Mouse (Mus musculus): ENCODE data around the gene H1foo. TPM values are rescaled to one million over a fixed set of nuclear protein-coding genes. Genes with fewer than 3 reads are reported as not detected.

Gene H1foo
- polyA plus RNA-seq, 1 experiment: not detected

GRCm38 (mm10) chr6:115994146-115994876, 49.6 kb downstream of the H1foo start:
- under 1% methylated on average over 91 of the region's 93 CpGs for WGBS
- peaks cover 31% of the 10 kb centered on the region for H3K4me1 ChIP-seq (ENCODE audit: control insufficient read depth, insufficient read depth, low read length)
- TF ChIP-seq CTCF (IDR thresholded peaks at IDR 0.05; ENCODE audit: insufficient read depth, low read length) (no peak), POLR2A (IDR thresholded peaks at IDR 0.05; ENCODE audit: borderline replicate concordance, extremely low read depth, low read depth, low read length) (no peak)
- peak overlapping the region; percentile 72 for H3K4me3 ChIP-seq (replicated peaks; ENCODE audit: extremely low read depth, low read depth, low read length)
- DNase-seq: peak; percentile 57

- WGBS: 1% methylated on average over 48 of the region's 51 CpGs
Observed at GRCm38 (mm10) chr6:115994877-115995520, 50.3 kb downstream of the H1foo start, which contains the start of gene Plxnd1. TSS of gene Plxnd1 (minus strand) at chr6:115995005.

GRCm38 (mm10) chr6:115995531-115995941, 50.8 kb downstream of the H1foo start:
- no peak overlapping the region for H3K4me3 ChIP-seq (replicated peaks; ENCODE audit: extremely low read depth, low read depth, low read length)
- TF ChIP-seq CTCF (IDR thresholded peaks at IDR 0.05; ENCODE audit: insufficient read depth, low read length) (no peak), POLR2A (IDR thresholded peaks at IDR 0.05; ENCODE audit: borderline replicate concordance, extremely low read depth, low read depth, low read length) (no peak)
- peaks cover 24% of the 10 kb centered on the region for H3K4me1 ChIP-seq (ENCODE audit: control insufficient read depth, insufficient read depth, low read length)
- no peak for DNase-seq
- 36% methylated on average over 4 of the region's 4 CpGs for WGBS

More at GRCm38 (mm10) chr6:115994877-115995520, 50.3 kb downstream of the H1foo start, which contains the start of gene Plxnd1:
- TF ChIP-seq POLR2A (IDR thresholded peaks at IDR 0.05; ENCODE audit: borderline replicate concordance, extremely low read depth, low read depth, low read length) (peak; percentile 89; the same call in 1 of the 2 replicates), CTCF (IDR thresholded peaks at IDR 0.05; ENCODE audit: insufficient read depth, low read length) (no peak)
- peak within 1 kb of the TSS; percentile 72 for H3K4me3 ChIP-seq (replicated peaks; ENCODE audit: extremely low read depth, low read depth, low read length)
- peak; percentile 97 for DNase-seq
- peaks cover 27% of the 10 kb centered on the region for H3K4me1 ChIP-seq (ENCODE audit: control insufficient read depth, insufficient read depth, low read length)

GRCm38 (mm10) chr6:115996171-115996851, 51.6 kb downstream of the H1foo start:
- Histone ChIP-seq H3K4me3 (replicated peaks; ENCODE audit: extremely low read depth, low read depth, low read length) (no peak overlapping the region), H3K4me1 (ENCODE audit: control insufficient read depth, insufficient read depth, low read length) (peaks cover 18% of the 10 kb centered on the region)
- no peak for TF ChIP-seq POLR2A (IDR thresholded peaks at IDR 0.05; ENCODE audit: borderline replicate concordance, extremely low read depth, low read depth, low read length)
- peak; percentile 41 for TF ChIP-seq CTCF (IDR thresholded peaks at IDR 0.05; ENCODE audit: insufficient read depth, low read length)
- 27% methylated on average over 6 of the region's 6 CpGs for WGBS
- no peak for DNase-seq

GRCm38 (mm10) chr6:115997726-115998311, 53.1 kb downstream of the H1foo start:
- H3K4me1 ChIP-seq (ENCODE audit: control insufficient read depth, insufficient read depth, low read length): peaks cover 17% of the 10 kb centered on the region
- no peak overlapping the region for H3K4me3 ChIP-seq (replicated peaks; ENCODE audit: extremely low read depth, low read depth, low read length)
- DNase-seq: no peak
- WGBS: 37% methylated on average over 3 of the region's 3 CpGs
- TF ChIP-seq CTCF (IDR thresholded peaks at IDR 0.05; ENCODE audit: insufficient read depth, low read length): no peak
- TF ChIP-seq POLR2A (IDR thresholded peaks at IDR 0.05; ENCODE audit: borderline replicate concordance, extremely low read depth, low read depth, low read length): no peak

DNA sequence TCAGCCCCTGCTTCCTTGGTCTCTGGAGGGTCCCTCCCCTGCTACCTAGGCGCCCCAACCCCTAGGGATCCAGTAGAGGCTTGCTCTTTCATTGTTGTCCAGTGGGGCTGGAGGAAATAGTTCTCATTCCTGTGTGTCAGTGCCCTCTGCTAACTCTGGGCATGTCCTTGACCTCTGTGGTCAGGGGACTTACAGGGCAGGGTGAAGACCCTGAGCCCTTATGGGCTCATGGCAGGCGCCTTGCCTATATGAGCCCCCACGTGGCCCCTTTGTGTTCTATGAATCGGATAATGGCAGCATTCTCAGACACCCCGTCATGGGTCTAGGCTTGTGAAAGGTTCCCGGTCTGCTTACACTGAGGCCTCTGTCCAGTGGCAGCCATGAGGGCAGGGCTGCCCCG, 54.0 kb downstream of the H1foo start:
- DNase-seq: no peak
- Histone ChIP-seq H3K4me1 (ENCODE audit: control insufficient read depth, insufficient read depth, low read length) (peaks cover 18% of the 10 kb centered on the region), H3K4me3 (replicated peaks; ENCODE audit: extremely low read depth, low read depth, low read length) (no peak overlapping the region)
- TF ChIP-seq CTCF (IDR thresholded peaks at IDR 0.05; ENCODE audit: insufficient read depth, low read length) (no peak), POLR2A (IDR thresholded peaks at IDR 0.05; ENCODE audit: borderline replicate concordance, extremely low read depth, low read depth, low read length) (no peak)
- 83% methylated on average over 7 of the region's 7 CpGs for WGBS

DNA sequence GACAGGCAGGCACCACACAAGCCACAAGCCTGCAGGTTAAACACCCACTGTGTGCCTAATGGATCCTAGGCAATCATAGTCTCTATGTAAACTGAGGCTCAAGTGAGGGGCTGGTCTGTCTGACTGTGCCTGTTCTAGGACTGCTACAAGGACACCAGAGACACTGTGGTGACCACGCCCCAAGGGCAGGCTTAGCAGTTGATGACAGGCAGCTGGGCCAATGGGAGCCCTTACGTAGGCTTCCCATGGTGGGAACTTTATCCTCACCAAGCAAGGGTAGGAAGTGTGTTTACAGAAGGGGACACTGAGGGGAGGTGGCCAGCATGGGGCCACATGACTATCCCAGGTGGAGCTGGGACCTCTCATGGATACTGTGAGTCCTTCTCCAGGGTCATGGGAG, 54.5 kb downstream of the H1foo start:
- no peak for TF ChIP-seq CTCF (IDR thresholded peaks at IDR 0.05; ENCODE audit: insufficient read depth, low read length)

More for the DNA sequence above, 54.5 kb downstream of the H1foo start:
- no peak for DNase-seq
- WGBS: 98% methylated on average over 2 of the region's 2 CpGs
- Histone ChIP-seq H3K4me1 (ENCODE audit: control insufficient read depth, insufficient read depth, low read length) (peaks cover 20% of the 10 kb centered on the region), H3K4me3 (replicated peaks; ENCODE audit: extremely low read depth, low read depth, low read length) (no peak overlapping the region)

Other genes with a start within 250 kb of the H1foo start
- 2.2 and 21.5 TPM in 2 replicates for gene Tmem40, start 182.5 kb upstream of the H1foo start, polyA plus RNA-seq (2012; rRNA removed)
- 5.3 and 8.4 TPM in 2 replicates for gene Cand2, start 170.4 kb upstream of the H1foo start, polyA plus RNA-seq (2012; rRNA removed)
- 276 and 321 TPM in 2 replicates for gene Rpl32, start 136.2 kb upstream of the H1foo start, polyA plus RNA-seq (2012; rRNA removed)
- gene Efcab12, start 106.5 kb upstream of the H1foo start, polyA plus RNA-seq (2012; rRNA removed): 1.7 and 2.0 TPM in 2 replicates
- 1.3 and 2.5 TPM in 2 replicates for gene Mbd4, start 91.6 kb upstream of the H1foo start, polyA plus RNA-seq (2012; rRNA removed)
- 12.6 and 13.4 TPM in 2 replicates for gene Ift122, start 91.5 kb upstream of the H1foo start, polyA plus RNA-seq (2012; rRNA removed)
- gene Rho, start 13.2 kb upstream of the H1foo start, polyA plus RNA-seq (2012; rRNA removed): 1.0 and 1.3 TPM in 2 replicates
- gene Plxnd1, start 50.1 kb downstream of the H1foo start, polyA plus RNA-seq (2012; rRNA removed): 146 and 185 TPM in 2 replicates
- gene Tmcc1, start 248.5 kb downstream of the H1foo start, polyA plus RNA-seq (2012; rRNA removed): 10.5 and 16.0 TPM in 2 replicates